Mouse (Mus musculus): ENCODE data around the gene Odf3l1. TPM values are rescaled to one million over a fixed set of nuclear protein-coding genes. Genes with fewer than 3 reads are reported as not detected.

Gene Odf3l1
- polyA plus RNA-seq, 1 experiment from 2014 or later = 0.49 TPM

DNA sequence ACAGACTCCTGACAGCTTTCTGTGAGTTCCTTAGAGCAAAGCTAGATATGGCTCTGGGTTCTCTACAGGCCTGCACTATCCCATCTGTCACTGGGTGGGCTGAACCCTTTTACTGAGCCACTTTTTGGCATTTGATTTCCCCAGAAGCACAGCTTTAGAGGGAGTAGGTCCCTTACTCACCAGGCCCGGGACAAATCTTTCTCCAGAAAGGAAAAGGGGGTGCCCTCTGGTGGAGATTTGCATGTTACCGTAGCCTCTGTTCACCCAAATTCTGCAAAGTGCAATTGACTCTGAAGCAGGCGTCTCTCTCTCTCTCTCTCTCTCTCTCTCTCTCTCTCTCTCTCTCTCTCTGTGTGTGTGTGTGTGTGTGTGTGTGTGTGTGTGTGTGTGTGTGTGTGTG is 39.6 kb downstream of the Odf3l1 start:
- Histone ChIP-seq H3K4me2 (no peak overlapping the region), H3K27ac (replicated peaks) (no peak overlapping the region), H3K27me3 (replicated peaks) (peaks cover 51% of the 10 kb centered on the region), H3K4me1 (peaks cover 12% of the 10 kb centered on the region), H3K4me3 (no peak overlapping the region), H3K9me3 (no peaks in the 10 kb centered on the region), H3K9ac (no peak overlapping the region), H3K36me3 (no peaks in the 10 kb centered on the region)
- 20% methylated on average over 3 of the region's 3 CpGs for WGBS
- ATAC-seq (ENCODE audit: extremely low read depth, insufficient number of reproducible peaks, low FRiP score, low TSS enrichment) = no peak

GRCm38 (mm10) chr9:56810916-56811315 is 53.6 kb downstream of the Odf3l1 start:
- Histone ChIP-seq H3K4me1 (peaks cover 22% of the 10 kb centered on the region), H3K36me3 (no peaks in the 10 kb centered on the region), H3K4me2 (no peak overlapping the region), H3K4me3 (no peak overlapping the region), H3K27ac (replicated peaks) (no peak overlapping the region), H3K9me3 (peaks cover 4% of the 10 kb centered on the region), H3K9ac (no peak overlapping the region), H3K27me3 (replicated peaks) (peaks cover 40% of the 10 kb centered on the region)
- 69% methylated on average over 1 of the region's 1 CpGs for WGBS
- no peak for ATAC-seq (ENCODE audit: extremely low read depth, insufficient number of reproducible peaks, low FRiP score, low TSS enrichment)

GRCm38 (mm10) chr9:56807990-56808389 is 56.5 kb downstream of the Odf3l1 start:
- Histone ChIP-seq H3K4me1 (peaks cover 14% of the 10 kb centered on the region), H3K4me2 (no peak overlapping the region), H3K9me3 (peaks cover 4% of the 10 kb centered on the region), H3K36me3 (no peaks in the 10 kb centered on the region), H3K9ac (no peak overlapping the region), H3K27me3 (replicated peaks) (peaks cover 42% of the 10 kb centered on the region), H3K4me3 (no peak overlapping the region), H3K27ac (replicated peaks) (no peak overlapping the region)
- ATAC-seq (ENCODE audit: extremely low read depth, insufficient number of reproducible peaks, low FRiP score, low TSS enrichment) = no peak
- WGBS = 75% methylated on average over 6 of the region's 6 CpGs

DNA sequence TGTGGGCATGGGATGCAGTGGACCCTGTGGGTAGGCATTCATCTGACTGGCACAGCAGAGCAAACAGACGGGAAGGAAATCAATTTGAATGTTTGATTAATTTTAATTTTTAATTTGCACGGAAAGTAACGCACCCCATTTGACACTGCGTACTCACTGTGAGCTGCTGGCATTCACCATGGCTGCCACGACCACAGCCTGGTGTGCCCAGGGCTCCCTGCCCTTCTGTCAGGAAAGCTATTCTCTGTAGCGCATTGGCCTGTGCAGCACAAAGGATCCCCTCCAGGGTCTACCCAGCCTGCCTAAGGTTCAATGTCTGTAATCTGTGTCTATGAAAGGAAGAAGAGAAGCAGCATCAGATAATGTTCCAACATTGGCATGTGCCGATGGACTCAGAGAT is 61.3 kb downstream of the Odf3l1 start:
- Histone ChIP-seq H3K27ac (replicated peaks) (no peak overlapping the region), H3K36me3 (no peaks in the 10 kb centered on the region), H3K27me3 (replicated peaks) (peaks cover 64% of the 10 kb centered on the region), H3K4me1 (no peaks in the 10 kb centered on the region), H3K4me3 (no peak overlapping the region), H3K9me3 (no peaks in the 10 kb centered on the region), H3K9ac (no peak overlapping the region), H3K4me2 (no peak overlapping the region)
- WGBS = 83% methylated on average over 7 of the region's 7 CpGs
- no peak for ATAC-seq (ENCODE audit: extremely low read depth, insufficient number of reproducible peaks, low FRiP score, low TSS enrichment)

Other genes with a start within 250 kb of the Odf3l1 start
- gene Lingo1, start 68.2 kb downstream of the Odf3l1 start, polyA plus RNA-seq (2015; fragmentation: Nextera tagmentation; extraction: Ambion mirVana) = 1.5 and 2.3 TPM in 2 replicates
- gene Cspg4, start 354 bp upstream of the Odf3l1 start, polyA plus RNA-seq (2015; fragmentation: Nextera tagmentation; extraction: Ambion mirVana) = 24.2 and 26.2 TPM in 2 replicates
- 6.6 TPM in 2 replicates for gene Snx33, start 63.7 kb upstream of the Odf3l1 start, polyA plus RNA-seq (2015; fragmentation: Nextera tagmentation; extraction: Ambion mirVana)
- gene Imp3, start 72.8 kb upstream of the Odf3l1 start, polyA plus RNA-seq (2015; fragmentation: Nextera tagmentation; extraction: Ambion mirVana) = 61.8 and 63.2 TPM in 2 replicates
- gene Snupn, start 86.2 kb upstream of the Odf3l1 start, polyA plus RNA-seq (2015; fragmentation: Nextera tagmentation; extraction: Ambion mirVana) = 17.4 and 17.8 TPM in 2 replicates
- 13.8 and 14.8 TPM in 2 replicates for gene Ptpn9, start 130.2 kb upstream of the Odf3l1 start, polyA plus RNA-seq (2015; fragmentation: Nextera tagmentation; extraction: Ambion mirVana)
- 18.3 and 22.1 TPM in 2 replicates for gene Sin3a, start 207.4 kb upstream of the Odf3l1 start, polyA plus RNA-seq (2015; fragmentation: Nextera tagmentation; extraction: Ambion mirVana)